Mouse (Mus musculus) heart, postnatal 0 days (tissue): ENCODE measurements around the gene Poldip3. TPM values are rescaled to one million over a fixed set of nuclear protein-coding genes. Genes with fewer than 3 reads are reported as not detected.

Source experiments
- ATAC-seq: fragments of 200-750 bp; cut with Nextera tagmentation; 2 replicates; pipeline ENCODE4 v1.8.0; 2017; ENCODE audit warnings: low read depth, moderate number of reproducible peaks, moderate library complexity; ENCODE audit not compliant: insufficient read depth
- DNase-seq: peaks from one replicate; pipeline ENCODE4 v3.0.0-alpha.2; 2016; ENCODE audit warnings: low spot score
- H3K27ac ChIP-seq: fragments of 300-500 bp; sonication (generic); 2 replicates; pipeline ENCODE4 v1.5.1; 2014; ENCODE audit warnings: low read depth, mild to moderate bottlenecking
- H3K27me3 ChIP-seq: fragments of 300-500 bp; sonication (generic); 2 replicates; pipeline ENCODE4 v1.6.1; 2014; ENCODE audit warnings: low read length, mixed read lengths; ENCODE audit not compliant: control insufficient read depth, insufficient read depth
- H3K36me3 ChIP-seq: fragments of 300-500 bp; sonication (generic); replicated peaks from 2 replicates; pipeline ENCODE4 v1.6.1; 2014; ENCODE audit warnings: low read length, mixed read lengths; ENCODE audit not compliant: control insufficient read depth, insufficient read depth
- H3K4me1 ChIP-seq: fragments of 300-500 bp; sonication (generic); 2 replicates; pipeline ENCODE4 v1.6.1; 2014; ENCODE audit warnings: antibody characterized with exemption; ENCODE audit not compliant: control insufficient read depth, insufficient read depth
- H3K4me2 ChIP-seq: fragments of 300-500 bp; sonication (generic); 2 replicates; pipeline ENCODE4 v1.6.1; 2014; ENCODE audit warnings: low read depth, mild to moderate bottlenecking, low read length, moderate library complexity
- H3K4me3 ChIP-seq: fragments of 300-500 bp; sonication (generic); 2 replicates; pipeline ENCODE4 v1.5.1; 2014; ENCODE audit warnings: low read depth, low read length
- H3K9ac ChIP-seq: fragments of 300-500 bp; sonication (generic); replicated peaks from 2 replicates; pipeline ENCODE4 v1.6.1; 2014; ENCODE audit warnings: low read depth, low read length, mixed read lengths
- H3K9me3 ChIP-seq: fragments of 300-500 bp; sonication (generic); replicated peaks from 2 replicates; pipeline ENCODE4 v1.6.1; 2016; ENCODE audit warnings: low read length; ENCODE audit not compliant: control insufficient read depth
- CTCF ChIP-seq: IDR thresholded peaks from 2 replicates; pipeline ENCODE4 v1.5.1; 2016; ENCODE audit warnings: antibody characterized with exemption, control low read depth, low read depth
- EP300 ChIP-seq: IDR thresholded peaks from 2 replicates; pipeline ENCODE4 v1.6.1; 2016; ENCODE audit warnings: antibody characterized with exemption, low read depth
- WGBS: fragments of 180-500 bp; shearing (Covaris S2); extraction: QIAGEN DNeasy Blood & Tissue Kit; methylation state at CpG from one replicate; pipeline ENCODE4 v1.1.7; 2014; 5-methylcytosine and 5-hydroxymethylcytosine counted together
- polyA plus RNA-seq: library from polyadenylated mRNA; unstranded; fragments of >200 nt; fragmentation: Nextera tagmentation; extraction: Ambion mirVana; gene quantifications from 2 replicates; pipeline ENCODE4 v1.2.1, GENCODE M21; 2015
- total RNA-seq: library from RNA; depleted of rRNA; stranded (reverse); fragments of >200 nt; gene quantifications from 2 replicates; pipeline ENCODE4 v1.2.3, GENCODE M21; 2014; ENCODE audit warnings: low replicate concordance

The Poldip3 gene
- total and polyA plus RNA-seq, 2 experiments from 2014 or later: 38.3 to 63.6 TPM

- Histone ChIP-seq H3K4me3 (no peak overlapping the region), H3K36me3 (peaks cover 34% of the 10 kb centered on the region), H3K9me3 (no peaks in the 10 kb centered on the region), H3K27ac (no peak overlapping the region), H3K27me3 (no peaks in the 10 kb centered on the region), H3K4me2 (no peak overlapping the region), H3K4me1 (peaks cover 17% of the 10 kb centered on the region), H3K9ac (no peak overlapping the region)
- WGBS: 94% methylated on average over 4 of the region's 4 CpGs
- no peak for TF ChIP-seq EP300
- no peak for TF ChIP-seq CTCF
- no peak for ATAC-seq
- DNase-seq: no peak
Measured at GRCm38 (mm10) chr15:83162001-83162400, 12.8 kb upstream of the Poldip3 start.

GRCm38 (mm10) chr15:83161062-83161748, 12.0 kb upstream of the Poldip3 start:
- no peak for ATAC-seq
- H3K27me3 ChIP-seq: no peaks in the 10 kb centered on the region
- H3K9ac ChIP-seq: no peak overlapping the region
- no peak overlapping the region for H3K4me2 ChIP-seq
- TF ChIP-seq CTCF (no peak), EP300 (no peak)
- DNase-seq: no peak
- no peak overlapping the region for H3K27ac ChIP-seq
- H3K9me3 ChIP-seq: no peaks in the 10 kb centered on the region
- 73% methylated on average over 10 of the region's 10 CpGs for WGBS
- no peak overlapping the region for H3K4me3 ChIP-seq
- peaks cover 41% of the 10 kb centered on the region for H3K36me3 ChIP-seq
- H3K4me1 ChIP-seq: peaks cover 9% of the 10 kb centered on the region

GRCm38 (mm10) chr15:83160561-83160960, 11.4 kb upstream of the Poldip3 start:
- TF ChIP-seq CTCF: no peak
- no peak for TF ChIP-seq EP300
- Histone ChIP-seq H3K4me1 (peaks cover 6% of the 10 kb centered on the region; the same call in 1 of the 2 replicates), H3K36me3 (peaks cover 41% of the 10 kb centered on the region), H3K4me3 (no peak overlapping the region), H3K9me3 (no peaks in the 10 kb centered on the region), H3K9ac (no peak overlapping the region), H3K27me3 (no peaks in the 10 kb centered on the region), H3K4me2 (no peak overlapping the region), H3K27ac (no peak overlapping the region)
- WGBS: 90% methylated on average over 4 of the region's 4 CpGs
- DNase-seq (no peak), ATAC-seq (no peak)

DNA sequence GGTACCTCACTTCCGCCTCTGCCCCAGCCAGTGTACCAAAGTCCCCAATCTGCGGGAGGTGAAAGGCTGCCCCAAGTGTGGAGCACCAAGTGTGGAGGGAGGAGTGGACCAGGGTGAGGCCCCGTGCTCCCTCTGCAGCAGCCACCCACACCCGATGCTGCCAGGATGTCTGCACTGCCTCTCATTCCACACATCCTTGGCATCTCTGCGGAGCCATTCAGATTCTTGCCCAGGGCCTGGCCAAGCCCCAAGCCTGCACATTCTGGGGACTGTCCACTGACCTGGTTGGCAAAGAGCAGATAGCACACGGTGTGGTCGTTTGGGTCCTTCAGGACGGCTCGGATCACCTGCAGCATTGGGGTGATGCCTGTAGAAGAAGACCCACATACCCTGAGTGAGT, 10.6 kb upstream of the Poldip3 start:
- no peak overlapping the region for H3K4me2 ChIP-seq
- ATAC-seq (no peak), DNase-seq (no peak)
- WGBS: 81% methylated on average over 9 of the region's 9 CpGs
- H3K36me3 ChIP-seq: peaks cover 41% of the 10 kb centered on the region
- 0 out of 2 replicates have a peak, but pooled peaks cover 2% of the 10 kb centered on the region for H3K4me1 ChIP-seq
- no peak overlapping the region for H3K9ac ChIP-seq
- no peak for TF ChIP-seq EP300
- no peak for TF ChIP-seq CTCF
- no peak overlapping the region for H3K27ac ChIP-seq
- H3K4me3 ChIP-seq: no peak overlapping the region
- H3K9me3 ChIP-seq: no peaks in the 10 kb centered on the region
- H3K27me3 ChIP-seq: no peaks in the 10 kb centered on the region

DNA sequence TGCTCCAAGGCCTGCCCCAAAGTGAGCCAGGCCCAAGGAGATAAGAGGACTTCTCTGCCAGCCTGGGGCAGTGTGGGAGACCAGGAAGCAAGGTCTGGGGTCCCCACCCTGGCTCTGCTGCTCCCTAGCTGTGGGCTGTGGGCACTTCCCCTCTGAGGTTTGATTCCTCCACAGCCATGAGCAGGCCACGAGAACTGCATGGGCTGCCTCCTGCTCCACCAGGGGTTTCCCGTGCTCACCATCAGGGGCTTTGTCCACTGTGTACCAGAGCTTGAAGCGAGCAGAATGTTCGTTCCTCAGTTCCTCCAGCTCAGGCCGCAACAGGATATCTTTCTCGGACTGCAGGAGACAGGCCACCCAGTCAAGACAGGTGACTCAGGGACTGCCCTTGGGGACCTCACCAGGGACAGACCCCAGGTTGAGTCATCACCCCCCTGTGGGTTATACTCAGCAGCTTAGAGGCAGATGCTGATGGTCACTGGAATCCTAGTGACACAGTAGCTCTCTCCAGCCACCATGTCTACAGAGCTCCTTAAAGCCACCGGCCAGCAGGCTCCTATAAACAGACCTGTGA, 9.5 kb upstream of the Poldip3 start:
- DNase-seq: no peak
- H3K36me3 ChIP-seq: peaks cover 48% of the 10 kb centered on the region
- H3K4me1 ChIP-seq: no peaks in the 10 kb centered on the region
- H3K27ac ChIP-seq: no peak overlapping the region
- no peak overlapping the region for H3K9ac ChIP-seq
- WGBS: 87% methylated on average over 7 of the region's 7 CpGs
- TF ChIP-seq CTCF (no peak), EP300 (no peak)
- no peak overlapping the region for H3K4me3 ChIP-seq
- ATAC-seq: no peak
- no peaks in the 10 kb centered on the region for H3K9me3 ChIP-seq
- no peaks in the 10 kb centered on the region for H3K27me3 ChIP-seq
- H3K4me2 ChIP-seq: no peak overlapping the region
